Mouse (Mus musculus) olfactory bulb, adult 2 months (tissue): ENCODE results near the gene Dbp.

Experiments
- CTCF ChIP-seq: fragments of 200-500 bp; IDR thresholded peaks from 2 replicates; pipeline ENCODE4 v1.5.1; 2012; ENCODE audit warnings: low read depth, mild to moderate bottlenecking, low read length, moderate library complexity; ENCODE audit not compliant: insufficient read depth
- POLR2A ChIP-seq: fragments of 200-500 bp; IDR thresholded peaks from 2 replicates; pipeline ENCODE4 v1.6.1; 2012; ENCODE audit warnings: mild to moderate bottlenecking, low read depth, low read length, moderate library complexity; ENCODE audit not compliant: insufficient read depth

GRCm38 (mm10) chr7:45681046-45681736 lies 23.7 kb upstream of the Dbp start:
- TF ChIP-seq POLR2A (no peak), CTCF (no peak)
